Mouse (Mus musculus): ENCODE measurements around the gene Peli2.

Gene Peli2

DNA sequence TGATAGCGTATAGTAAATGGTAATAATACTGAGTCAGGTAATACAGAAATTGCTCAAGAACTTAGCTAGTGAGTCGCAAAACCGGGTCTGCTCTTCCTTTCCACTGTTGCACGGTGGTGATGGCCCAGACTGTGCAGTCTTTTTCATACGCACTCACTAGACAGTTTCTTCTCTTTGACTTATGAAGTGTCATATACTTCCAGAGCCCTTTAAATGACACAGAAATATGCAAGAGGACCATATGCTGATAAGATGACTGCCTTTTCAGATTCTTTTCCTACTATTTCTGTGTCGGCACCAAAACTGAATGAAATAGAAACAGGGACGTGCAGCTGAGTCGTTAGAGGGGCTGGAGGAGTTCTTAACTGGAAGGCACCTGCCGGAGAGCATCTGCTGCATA, 102.1 kb downstream of the Peli2 start:
- DNase-seq (ENCODE audit: low read depth, low spot score) = no peak

DNA sequence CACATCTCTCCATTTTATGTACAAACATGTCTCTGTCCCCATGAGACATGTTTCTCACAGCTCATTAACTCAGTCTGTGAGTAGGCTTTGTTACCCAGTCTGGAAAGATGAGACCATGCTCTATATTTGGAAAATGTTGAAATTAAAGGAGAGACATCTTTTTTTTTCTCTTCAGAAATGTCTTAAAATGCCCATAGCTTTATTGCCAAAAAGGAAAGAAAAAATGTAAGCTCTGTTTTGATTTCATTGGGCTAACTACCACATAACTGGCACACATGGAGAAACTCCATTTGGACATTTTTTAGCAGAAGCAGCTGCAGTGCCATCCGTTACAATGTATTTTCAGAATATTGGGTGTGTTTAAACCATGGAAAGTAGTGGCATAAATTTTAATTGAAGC, 103.6 kb downstream of the Peli2 start:
- DNase-seq (ENCODE audit: low read depth, low spot score) = no peak

DNA sequence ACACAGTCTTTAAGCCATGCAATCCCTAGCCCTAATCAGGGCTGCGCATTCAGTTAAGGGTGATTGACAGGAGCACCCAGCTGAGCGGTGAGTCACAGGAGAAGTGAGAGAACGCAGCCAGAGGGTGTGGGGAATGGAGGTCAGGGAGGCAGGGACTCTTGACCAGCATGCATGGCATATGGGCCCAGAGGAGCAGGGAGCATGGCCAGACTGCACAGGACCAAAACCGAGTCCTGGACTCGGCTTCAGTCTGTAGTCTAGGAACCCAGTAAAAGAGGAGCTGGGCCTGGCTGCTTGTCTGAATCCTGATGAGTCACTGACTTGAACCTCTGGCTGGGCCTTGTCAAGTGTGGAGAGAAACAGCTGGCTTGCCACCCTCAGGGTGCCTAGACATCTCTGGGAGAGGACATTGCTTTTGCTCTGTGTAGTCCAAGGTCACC, 104.3 kb downstream of the Peli2 start:
- DNase-seq (ENCODE audit: low read depth, low spot score) = peak; percentile 59

DNA sequence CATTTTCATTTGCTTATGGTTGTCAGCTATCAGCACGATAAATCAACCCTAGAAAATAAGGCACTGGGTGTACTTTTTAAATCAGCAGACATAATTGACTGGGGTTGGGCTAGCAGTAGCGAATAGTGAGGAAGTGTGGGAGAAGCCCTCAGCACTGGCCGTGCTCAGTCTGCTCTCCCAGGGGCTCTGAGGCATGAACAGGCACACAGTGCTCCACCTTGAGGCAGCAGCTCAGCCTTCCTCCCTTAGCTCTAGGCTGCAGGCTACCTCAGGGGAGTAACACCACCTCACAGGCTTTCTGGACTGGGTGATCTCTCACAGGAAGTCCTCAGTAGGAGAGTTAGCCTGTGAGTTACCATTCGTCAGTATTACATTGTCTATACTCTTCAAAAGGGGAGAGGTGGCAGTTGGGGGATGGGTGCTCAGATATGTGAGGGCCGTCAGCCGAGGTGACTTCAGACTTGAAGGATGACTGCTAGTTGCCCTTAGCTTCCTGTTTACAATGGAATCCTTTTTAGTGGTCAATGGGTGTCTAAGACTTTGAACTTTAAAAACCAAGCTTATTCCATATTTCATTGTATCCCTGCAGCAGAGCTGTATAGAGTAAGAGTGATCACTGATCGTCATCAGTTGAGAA, 105.3 kb downstream of the Peli2 start:
- DNase-seq (ENCODE audit: low read depth, low spot score) = no peak

DNA sequence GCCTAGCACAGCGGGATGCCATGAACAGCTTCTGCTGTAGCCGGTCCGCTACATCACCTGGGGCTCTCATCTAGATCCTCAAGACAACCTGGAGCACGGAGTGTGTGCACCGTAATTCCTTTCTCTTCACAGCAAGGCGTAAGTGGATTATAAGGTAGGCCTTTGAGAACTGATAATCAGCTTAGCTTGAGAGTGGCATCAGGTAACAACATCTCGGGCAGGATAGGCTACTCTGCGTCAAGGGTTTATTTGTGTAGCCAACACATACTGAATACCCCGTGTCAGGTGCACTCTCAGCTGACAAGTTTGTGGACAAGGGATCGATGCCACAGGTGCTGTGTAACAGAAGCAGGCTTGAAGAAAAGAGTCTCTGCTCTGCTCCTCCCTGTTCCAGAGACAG, 106.1 kb downstream of the Peli2 start:
- DNase-seq (ENCODE audit: low read depth, low spot score) = peak; percentile 71

DNA sequence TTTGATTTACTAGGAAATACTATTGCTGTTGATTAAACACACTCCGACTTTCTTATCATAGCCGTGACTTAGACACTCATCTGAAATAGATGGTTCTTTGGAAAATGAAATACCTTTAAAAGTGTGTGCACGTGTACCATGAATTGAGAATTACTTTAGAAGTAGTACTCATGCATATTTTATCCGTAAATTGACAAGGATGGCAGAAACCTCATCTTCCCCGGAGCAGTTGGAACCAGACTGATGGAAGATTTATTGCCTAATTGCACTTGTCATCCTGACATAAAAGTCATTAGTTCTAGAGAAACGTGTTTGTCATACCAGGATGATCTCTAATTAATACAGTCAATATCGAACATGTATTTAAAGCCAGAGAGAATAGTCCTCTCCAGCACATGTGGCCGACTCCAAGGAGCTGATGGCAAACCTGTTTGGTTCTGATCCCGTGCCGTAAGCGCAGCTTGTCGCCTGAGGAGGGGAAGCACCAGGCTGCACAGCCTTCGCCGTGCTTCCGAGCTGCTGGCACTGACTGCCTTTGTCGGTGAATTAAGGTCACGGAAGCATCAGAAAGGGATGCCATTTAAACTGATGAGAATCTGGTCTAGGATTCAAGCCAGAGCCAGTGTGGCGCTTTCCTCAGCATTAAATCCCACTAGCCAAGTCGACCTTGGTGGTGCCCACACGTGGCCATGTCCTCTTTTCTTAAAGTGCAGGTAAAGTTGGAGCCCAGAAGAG, 114.3 kb downstream of the Peli2 start:
- no peak for DNase-seq (ENCODE audit: low read depth, low spot score)

DNA sequence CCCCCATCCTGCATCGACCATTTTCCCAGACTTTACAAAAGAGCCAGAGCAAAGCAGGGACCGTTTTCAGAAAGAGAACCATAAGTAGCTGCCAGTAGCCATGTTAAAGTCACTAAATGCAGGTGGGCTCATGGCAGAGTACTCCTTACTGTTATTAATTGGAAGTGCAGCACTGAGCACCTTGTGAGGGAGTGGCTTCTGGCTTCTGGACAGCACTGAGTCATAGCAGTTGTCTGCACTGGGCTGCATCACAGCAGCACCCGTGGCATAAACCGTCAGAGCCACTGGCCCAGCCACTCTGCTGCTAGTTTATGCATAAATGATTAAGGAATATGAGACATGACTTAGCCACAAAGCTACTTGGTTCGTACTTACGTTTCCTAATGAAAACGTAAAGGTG, 120.7 kb downstream of the Peli2 start:
- no peak for DNase-seq (ENCODE audit: low read depth, low spot score)

DNA sequence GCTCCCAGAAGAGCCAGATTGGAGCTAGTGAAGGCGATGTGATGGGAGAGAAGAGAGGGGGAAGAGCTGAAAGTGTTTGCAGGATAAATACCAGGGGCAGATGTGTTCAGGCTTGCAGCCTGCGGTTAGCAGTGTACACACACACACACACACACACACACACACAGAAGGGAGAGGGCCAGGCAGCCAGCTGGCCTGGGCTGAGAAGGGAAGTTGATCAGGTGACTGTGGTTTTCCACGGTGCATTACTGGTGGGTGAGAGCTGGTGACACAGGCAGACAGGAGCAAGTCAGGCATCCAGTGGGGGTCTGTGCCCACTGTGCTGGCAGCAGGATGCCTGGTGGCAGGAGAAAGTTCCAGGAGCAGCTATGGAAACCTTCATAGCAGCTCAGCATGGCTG, 125.6 kb downstream of the Peli2 start:
- no peak for DNase-seq (ENCODE audit: low read depth, low spot score)

DNA sequence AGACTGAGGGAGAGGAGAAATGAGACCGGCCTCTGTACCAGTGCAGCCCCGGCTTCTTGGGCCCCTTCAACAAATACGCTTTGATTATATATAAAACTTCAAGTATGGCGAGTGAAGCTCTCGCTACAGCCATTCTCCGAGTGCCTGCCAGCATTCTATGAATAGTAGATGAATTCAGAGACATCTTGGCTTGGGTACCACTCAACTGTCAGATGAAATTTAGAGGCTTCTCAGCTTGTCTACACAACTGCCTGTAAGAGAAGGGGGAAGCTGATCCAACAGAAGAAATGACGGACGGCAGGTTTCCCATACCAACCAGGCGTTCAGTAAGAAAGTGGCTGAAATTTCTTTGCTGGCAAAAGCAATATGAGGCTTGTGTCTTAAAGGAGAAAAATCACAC, 126.3 kb downstream of the Peli2 start:
- no peak for DNase-seq (ENCODE audit: low read depth, low spot score)

DNA sequence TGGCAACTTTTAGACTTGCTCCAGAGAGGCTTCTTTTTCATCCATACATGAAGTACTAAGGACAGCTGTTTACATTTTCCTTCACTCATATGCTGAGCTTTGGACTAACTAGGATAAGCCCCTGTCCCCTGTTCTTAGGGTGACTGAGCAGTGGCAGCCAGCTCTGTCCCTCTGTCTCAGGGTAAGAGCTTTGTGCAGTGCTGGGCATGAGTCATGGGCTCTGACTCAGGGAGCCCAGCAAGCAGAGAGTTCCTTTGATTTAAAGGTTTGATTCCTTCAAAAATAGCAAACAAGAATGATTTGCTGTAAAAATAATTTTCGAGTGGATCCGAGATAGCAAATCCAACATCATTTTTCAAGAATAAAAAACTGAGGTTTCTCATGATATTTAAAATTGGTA, 128.8 kb downstream of the Peli2 start:
- DNase-seq (ENCODE audit: low read depth, low spot score) = no peak

DNA sequence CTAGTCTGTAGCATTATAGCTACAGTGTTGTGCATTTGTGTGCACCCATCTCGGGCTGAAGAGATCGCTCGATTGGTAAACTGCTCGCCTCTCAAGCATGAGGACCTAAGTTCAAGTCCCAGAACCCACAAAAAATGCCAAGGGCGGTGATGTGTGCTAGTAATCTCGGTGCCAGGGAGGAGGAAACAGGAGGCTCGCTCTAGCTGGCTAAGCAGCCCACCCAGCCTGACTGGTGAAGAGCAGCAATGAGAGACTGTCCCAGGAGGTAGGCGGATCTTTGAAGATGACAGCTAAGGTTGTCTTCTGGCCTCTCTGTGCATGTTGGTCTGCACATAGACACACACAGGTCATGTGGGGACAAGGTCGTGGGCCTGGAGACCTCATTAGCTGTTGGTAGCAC, 129.3 kb downstream of the Peli2 start:
- no peak for DNase-seq (ENCODE audit: low read depth, low spot score)

DNA sequence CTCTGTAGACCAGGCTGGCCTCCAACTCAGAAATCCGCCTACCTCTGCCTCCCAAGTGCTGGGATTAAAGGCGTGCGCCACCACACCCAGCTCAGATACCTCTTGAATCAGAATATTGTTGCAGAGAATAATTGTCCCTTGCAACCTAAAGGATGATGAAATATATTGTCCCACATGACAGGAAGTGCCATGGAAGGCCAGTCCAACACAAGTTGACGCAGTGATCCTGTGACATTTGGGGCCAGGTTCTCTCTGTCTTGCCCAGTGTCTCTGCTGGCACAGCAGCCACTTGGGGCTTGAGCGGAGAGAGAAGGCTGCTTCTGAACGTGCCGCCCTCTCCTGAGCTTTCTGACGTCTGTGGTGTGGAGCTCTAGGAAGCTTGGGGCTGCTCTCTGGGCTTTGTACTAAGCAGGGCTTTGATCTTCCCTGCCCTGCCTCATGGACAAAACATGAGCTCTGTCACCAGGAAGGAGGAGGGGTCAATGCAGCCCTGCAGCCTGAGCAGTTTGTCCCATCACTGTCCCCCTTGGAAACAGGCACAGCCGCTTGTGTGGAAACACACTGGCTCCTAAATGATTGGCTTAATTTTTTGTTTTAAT, 130.9 kb downstream of the Peli2 start:
- no peak for DNase-seq (ENCODE audit: low read depth, low spot score)

DNA sequence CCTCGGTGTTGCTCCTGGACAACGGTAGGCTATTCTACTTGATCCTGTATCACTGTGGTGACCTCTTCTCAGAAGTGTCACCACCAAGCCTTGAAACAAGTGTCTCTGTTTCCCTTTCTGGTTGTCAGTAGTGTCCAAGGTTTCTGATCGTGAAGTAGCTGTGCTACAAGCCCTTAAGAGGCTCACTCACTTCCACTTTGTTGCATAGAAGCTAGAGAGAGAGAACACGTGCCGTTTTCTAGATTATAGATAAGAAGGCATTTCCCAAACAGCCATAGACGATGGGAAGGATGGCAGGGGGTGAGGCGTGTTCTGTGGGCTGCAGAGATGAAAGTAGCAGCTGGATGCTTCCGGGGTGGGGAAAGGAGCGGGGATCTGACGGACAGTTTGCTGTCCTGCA, 132.6 kb downstream of the Peli2 start:
- DNase-seq (ENCODE audit: low read depth, low spot score) = no peak

DNA sequence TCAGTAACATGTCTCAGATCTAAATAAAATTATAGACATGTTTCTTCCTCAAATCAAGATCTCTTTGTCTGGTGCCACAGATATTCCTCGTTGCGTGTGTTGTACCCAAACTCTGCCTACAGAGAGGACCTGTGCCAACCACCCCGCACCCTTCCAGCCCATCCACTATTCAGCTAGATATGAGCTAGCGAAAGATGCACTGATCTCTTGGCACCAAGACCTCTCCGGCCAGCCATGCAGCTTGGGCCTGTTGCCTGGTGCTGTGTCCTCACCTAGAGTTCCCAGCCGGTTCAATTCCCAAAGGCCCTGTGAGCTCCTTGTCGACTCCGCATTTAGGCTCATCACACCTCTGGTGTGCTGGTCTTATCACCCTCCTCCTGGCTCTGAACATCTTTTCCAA, 134.1 kb downstream of the Peli2 start:
- no peak for DNase-seq (ENCODE audit: low read depth, low spot score)

DNA sequence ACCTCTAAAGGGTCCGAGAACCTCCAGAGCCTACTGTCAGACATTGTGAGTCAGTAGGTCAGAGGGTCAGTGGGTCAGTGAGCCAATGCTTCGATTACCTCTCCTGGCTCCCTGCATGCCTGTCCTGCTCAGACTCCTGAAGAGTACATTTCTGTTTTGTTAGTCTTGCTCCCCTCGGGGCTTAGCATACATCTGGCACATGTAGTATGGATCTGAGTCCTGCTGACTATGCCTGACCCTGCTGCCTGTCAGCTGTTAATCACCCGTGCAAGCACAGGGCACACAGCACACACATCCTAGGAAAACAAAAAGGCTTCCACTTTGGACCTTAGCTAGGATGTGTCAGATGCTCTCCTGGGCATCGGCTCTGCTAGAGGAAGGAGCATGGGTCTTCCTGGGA, 134.7 kb downstream of the Peli2 start:
- no peak for DNase-seq (ENCODE audit: low read depth, low spot score)

DNA sequence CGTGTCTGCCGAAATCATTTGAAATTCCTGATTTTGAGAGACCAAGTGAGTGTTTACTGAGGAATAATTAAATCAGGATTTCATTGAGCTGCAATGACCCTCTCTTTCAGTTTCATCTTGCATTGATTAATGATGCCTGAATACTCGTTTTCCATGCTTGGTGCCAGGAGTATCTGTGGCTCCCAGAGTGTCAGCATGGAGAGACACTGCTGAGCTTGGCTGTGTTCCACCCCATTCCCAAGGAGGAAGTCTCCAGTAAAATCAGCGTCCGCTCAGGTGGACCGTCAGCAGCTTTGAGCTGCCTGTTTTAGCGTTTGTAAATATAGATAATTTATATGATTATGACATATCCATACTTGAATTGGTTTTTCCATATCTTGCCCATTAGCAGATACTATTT, 137.1 kb downstream of the Peli2 start:
- DNase-seq (ENCODE audit: low read depth, low spot score) = no peak

DNA sequence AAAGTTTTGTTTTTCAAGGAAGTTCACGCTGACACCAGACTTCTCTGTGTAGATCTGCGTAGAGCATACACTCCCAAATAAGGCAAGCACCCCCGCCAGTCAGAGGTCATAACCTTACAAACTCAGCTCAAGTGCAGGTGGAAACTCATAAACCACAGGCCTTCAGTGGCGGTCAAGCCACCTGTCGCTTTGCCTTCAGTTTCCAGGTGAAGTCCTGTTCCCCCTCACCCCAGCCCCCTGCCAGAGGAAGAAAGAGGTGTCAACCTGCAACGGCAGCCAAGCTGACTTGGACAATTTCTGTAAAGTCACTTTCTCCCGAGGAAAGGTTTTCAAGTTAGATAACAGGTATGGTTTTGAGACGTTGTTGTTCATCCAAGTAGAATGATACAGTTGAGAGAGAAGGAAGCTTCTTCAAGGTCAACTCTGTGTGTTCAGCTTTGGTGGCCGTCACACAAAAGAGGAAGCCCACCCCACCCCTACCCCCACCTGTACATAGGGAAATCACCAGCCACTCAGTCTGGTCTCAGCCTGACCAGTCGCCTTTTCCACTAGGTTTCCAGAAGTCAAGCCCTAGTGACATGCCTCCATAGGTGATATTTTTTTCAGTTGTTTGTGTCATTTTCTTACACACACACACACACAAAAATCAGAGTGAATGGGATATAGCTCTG, 138.2 kb downstream of the Peli2 start:
- DNase-seq (ENCODE audit: low read depth, low spot score) = no peak

DNA sequence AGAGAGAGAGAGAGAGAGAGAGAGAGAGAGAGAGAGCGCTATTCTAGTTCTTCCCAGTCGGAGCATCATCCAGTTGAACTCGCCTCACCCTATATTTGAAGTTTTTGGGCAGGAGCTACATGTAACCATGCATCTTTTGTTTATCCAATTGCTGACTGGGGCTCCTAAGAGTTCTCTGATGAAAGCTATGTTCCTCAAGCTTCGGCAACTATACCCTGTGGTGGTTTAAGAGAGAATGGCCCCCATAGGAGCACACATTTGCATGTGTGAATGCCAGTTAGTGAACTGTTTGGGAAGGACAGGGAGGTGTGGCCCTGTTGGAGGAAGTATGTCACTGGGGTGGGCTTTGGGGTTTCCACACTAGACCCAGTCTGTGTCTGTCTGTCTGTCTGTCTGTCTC, 142.5 kb downstream of the Peli2 start:
- DNase-seq (ENCODE audit: low read depth, low spot score) = no peak

DNA sequence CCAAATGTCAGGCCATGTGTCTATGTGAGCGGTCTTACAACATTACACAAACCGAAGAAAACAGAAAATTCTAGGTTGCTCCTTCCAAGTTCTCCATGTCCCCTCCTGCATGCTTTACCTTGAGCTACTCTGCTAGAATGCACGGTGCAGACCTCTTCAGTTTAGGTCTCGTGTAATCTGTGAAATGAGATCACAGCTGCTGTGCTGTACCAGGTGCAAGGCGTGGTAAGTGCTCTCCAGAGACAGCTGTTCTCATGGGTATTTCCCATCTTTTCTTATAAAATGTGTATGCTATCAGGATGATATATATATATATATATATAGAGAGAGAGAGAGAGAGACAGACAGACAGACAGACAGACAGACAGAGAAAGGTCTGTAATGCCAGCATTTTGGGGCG, 146.1 kb downstream of the Peli2 start:
- no peak for DNase-seq (ENCODE audit: low read depth, low spot score)

DNA sequence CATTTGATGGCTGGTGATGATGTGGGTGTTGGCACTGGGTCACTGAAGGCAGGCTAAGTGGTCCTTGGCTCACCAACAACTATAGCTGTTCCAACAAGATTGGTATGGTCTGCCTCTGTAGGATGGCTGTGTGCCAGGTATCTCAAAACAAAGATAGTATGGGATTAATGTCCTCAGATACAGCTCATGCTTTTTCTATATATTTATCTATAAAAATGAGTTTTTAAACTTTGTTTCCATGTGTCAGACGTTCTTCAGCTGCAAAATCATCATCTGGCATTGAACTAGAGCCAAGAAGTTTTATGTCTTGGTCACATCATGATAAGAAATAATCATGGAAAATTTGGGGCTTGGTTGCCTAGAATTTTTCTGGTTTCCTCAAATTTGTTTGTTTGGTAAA, 157.7 kb downstream of the Peli2 start:
- no peak for DNase-seq (ENCODE audit: low read depth, low spot score)

DNA sequence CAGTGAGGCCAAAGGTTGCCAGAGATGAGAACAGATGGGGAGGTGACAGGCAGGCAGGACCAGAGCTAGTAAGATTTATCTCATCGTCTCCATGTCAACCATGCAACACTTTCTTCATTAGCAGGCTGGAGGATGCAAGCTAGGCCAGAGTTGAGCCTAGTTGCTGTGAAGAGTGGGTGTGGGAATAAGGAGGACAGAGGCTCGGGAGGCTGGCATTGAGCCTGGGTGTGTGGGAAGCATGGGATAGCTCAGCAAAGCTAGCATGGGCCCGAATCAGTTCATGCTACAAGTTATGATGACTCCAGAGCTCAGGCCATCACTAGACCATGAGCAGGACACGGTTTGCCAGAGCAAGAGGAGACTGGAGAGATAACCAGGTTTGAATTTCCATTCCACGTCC, 166.3 kb downstream of the Peli2 start:
- DNase-seq (ENCODE audit: low read depth, low spot score) = no peak

DNA sequence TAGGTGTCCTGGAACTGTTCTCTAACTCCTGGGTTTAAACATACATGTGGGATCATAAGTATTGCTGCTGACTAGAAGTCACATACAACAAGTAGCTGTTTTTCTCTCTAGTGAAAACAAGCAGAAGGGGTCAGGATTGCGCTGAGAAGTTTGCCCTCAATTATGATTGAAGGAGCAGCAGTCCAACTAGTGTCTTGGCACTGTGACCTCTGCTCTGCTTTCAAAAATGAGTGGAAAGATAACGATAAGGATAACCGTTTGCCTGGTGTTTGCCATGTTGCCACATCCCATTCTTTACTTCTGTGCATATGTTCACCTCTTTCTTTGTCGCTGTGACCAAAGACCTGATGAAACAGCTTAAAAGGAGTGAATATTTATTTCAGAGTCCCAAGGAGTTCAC, 167.0 kb downstream of the Peli2 start:
- DNase-seq (ENCODE audit: low read depth, low spot score) = no peak

DNA sequence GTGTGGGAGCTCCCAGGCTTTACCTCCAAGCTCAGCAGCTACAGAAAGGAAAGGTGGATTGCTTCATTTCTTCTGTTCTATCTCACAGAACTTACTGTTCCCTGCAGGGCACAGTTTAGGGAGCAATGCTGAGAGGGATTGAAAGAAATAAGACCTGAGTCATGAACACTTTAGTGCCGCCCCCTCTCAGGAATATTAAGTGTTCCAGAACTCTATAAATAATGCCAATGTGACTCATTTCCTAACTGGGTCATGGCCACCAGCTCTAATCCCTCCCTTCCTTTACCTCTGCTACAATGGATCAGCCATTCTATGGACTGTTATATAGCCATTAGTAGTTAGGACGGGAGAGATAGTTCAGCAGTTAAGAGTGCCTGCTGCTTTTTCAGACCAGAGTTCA, 168.0 kb downstream of the Peli2 start:
- no peak for DNase-seq (ENCODE audit: low read depth, low spot score)
